Mouse (Mus musculus): Measurements from ENCODE around the gene Cbr3.
"Not testable (repeated sequence)": the region's sequence is repeated elsewhere in the genome, so short reads cannot be mapped to it uniquely, and the experiment has no call there.

Cbr3 gene

DNA sequence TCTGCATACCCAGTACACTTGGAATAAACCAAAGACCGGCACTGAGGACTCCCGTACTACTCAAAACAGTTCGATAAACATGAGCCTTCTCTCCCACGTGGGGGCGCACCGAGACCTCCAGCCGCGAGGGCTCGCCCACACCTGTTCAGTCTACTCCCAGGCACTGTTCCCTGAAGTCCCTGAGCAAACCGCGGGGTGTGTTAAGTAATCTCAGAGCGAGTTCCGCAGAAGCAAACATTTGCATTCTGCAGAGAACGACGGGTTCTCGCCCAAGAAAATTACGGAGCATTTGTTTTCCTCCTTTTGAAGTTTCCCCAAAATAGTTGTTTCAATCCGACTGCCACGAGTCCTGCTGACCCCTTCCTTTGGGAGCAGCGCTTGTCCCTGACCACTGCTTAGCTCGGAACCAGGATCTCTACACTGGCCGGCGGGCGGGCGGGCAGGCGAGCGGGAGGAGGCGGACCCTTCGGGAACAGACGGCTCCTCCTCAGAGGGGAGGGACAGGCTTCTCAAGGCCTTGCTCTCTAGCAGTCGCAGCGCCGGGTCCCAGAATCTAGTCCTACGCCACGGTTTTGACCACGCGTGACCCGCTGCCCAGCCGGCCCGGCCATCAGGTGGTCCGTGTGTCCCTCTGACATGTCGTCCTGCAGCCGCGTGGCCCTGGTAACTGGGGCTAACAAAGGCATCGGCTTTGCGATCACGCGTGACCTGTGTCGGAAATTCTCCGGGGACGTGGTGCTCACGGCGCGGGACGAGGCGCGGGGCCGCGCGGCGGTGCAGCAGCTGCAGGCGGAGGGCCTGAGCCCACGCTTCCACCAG is at the start of gene Cbr3:
Gene Cbr3 (plus strand): TSS at position 527 of the 819 bp plus-strand sequence.
- peak; percentile 49 for DNase-seq (ENCODE audit: low read depth, low spot score)

DNA sequence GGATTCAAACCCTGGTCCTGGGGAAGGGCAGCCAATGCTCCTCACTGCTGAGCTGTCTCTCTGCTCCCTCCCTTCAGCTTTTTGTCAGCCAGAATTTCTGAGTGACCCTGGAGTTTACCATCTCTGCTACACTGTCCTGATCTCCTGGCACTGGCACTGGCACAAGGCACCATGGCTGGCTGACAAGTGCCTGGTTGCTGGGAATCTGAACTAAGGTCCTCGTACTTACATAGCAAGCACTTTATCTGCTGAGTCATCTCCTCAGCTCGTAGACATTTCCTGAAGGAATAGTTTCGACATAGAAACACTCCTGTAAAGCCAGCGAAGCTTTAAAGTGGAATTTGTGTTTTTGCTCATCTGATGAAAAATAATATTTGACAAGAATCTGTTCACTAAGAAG is 39.0 kb upstream of the Cbr3 start:
- no peak for DNase-seq (ENCODE audit: low read depth, low spot score)

DNA sequence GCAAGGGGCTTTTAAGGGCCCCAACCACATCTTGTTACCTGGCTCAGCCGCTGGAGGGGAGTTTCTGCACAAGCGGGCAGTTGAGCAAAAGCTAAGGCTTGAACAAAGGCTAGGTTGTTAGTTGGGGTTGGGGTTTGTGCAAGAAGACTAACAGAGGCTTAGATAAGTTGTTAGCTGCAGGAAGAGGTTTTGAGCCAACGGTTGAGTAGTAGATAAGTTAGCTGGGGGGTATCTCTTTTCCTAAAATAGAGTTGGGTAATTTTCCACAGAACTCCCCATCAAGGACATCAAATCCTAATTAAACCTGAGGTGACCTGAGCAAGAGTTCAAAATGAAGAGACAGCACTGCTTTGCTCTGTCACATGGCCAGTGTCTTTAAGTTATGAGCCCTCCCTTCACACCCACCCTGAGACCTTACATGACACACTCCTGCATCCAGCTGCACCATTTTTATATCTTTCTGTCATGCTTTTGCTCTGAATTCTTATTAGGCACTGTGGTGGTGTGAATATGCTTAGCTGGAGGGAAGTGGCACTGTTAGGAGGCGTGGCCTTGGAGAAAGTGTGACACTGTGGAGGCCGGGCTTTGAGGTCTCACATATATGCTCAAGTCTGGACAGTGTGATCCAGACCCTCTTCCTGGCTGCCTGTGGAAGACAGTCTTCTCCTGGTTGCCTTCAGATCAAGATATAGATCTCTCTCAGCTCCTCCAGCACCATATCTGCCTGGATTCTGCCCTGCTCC is 34.4 kb upstream of the Cbr3 start:
- no peak for DNase-seq (ENCODE audit: low read depth, low spot score)

- DNase-seq (ENCODE audit: low read depth, low spot score) = no peak
Observed at GRCm38 (mm10) chr16:93667976-93668375, 15.0 kb upstream of the Cbr3 start.

DNA sequence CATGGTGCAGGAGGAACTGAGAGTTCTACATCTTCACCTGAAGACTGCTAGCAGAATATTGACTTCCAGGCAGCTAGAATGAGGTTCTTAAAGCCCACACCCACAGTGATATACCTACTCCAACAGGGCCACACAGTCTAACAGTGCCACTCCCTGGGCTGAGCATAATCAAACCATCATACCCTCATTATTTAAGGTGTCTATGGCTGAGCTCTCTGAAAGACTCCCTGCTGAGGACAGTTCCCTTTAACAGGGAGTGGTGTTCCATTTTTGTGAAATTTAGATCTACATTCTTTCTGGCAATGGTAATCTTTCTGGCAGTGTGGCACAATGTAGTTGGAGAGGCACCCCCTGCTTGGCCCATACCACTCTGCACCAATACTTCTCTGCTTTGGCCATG is 13.5 kb upstream of the Cbr3 start:
- no peak for DNase-seq (ENCODE audit: low read depth, low spot score)

DNA sequence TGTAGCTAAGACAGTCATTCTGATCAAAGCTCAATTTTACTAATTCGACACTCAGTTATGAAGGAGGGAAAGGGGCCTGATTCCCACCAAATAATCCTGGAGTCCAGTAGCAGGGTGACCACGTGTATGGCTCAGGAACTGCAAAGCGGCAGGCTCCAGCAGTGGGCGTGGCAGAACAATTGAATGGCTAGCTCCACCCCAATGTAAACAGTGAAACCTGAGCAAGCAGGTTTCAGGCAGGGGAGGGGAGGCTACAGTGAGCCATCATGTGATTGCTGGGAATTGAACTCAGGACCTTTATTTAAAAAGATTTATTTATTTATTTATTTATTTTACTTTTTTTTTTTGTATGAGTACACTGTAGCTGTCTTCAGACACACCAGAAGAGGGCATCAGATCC is 12.5 kb upstream of the Cbr3 start:
- DNase-seq (ENCODE audit: low read depth, low spot score) = not testable (repeated sequence)

- DNase-seq (ENCODE audit: low read depth, low spot score) = no peak
Observed at GRCm38 (mm10) chr16:93671064-93671463, 12.0 kb upstream of the Cbr3 start.

GRCm38 (mm10) chr16:93676376-93676775 is 6.6 kb upstream of the Cbr3 start:
- no peak for DNase-seq (ENCODE audit: low read depth, low spot score)

DNA sequence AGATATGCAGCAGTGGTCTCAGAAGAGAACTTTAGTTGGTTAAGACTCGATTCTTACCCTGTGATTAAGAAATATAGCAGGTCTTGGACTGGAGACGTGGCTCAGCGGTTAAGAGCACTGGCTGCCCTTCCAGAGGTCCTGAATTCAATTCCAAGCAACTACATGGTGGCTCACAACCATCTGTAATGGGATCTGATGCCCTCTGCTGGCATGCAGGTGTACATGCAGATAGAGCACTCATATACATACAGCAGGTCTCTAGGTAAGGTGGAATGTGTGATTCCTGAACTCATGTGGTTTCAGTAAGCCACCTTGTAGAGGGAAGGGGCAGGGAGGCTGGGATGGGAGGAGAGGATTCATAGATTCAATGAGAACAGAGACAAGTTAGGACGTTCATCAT is 4.8 kb upstream of the Cbr3 start:
- DNase-seq (ENCODE audit: low read depth, low spot score) = no peak

DNA sequence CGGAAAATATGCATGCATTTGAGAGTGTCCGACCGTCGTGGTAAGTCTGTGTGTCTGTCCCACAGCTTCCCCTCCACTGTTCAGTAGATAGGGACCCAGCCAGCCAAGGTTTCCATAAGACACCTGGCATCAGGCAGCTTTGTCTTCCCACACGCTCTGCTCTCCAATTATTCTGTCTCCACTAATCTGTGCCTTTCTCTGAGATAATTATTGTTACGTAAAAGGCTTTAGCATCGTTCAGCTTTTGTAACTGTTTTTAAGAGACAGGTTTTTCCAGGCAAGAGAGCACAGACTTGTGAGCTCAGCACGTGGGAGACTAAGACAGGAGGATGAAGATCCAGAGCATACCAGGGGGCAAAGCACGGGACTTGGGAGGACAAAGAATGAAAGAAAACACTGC is 3.9 kb upstream of the Cbr3 start:
- no peak for DNase-seq (ENCODE audit: low read depth, low spot score)

DNA sequence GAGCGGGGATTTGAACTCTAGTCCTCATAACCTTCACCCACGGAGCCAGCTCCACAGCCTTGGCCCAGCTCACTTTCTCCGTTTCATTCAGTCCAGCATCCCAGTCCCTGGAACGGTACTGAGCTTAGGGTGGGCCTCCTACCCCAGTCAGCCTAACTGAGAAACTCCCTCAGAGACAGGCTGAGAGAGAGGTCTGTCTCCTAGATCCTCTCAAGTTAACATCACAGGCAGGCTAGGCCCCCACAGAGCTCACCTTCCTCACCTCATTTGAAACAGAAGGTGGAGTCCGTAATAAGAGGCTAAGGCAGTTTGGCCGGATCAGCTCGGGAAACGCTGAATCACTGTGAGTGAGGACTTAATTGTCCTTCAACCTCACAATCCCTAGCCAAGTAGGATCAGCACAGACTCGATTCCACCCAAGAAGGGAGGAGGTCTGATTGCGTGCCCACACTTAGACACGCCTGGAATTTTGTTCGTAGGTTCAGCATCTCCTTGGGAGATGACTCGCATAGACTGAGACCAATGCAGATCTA is 793 bp upstream of the Cbr3 start:
- peak; percentile 21 for DNase-seq (ENCODE audit: low read depth, low spot score)

- DNase-seq (ENCODE audit: low read depth, low spot score) = no peak
Observed at GRCm38 (mm10) chr16:93683508-93684236, 657 bp downstream of the Cbr3 start.

GRCm38 (mm10) chr16:93684441-93684840 is 1.4 kb downstream of the Cbr3 start:
- DNase-seq (ENCODE audit: low read depth, low spot score) = no peak

GRCm38 (mm10) chr16:93685783-93686182 is 2.8 kb downstream of the Cbr3 start:
- DNase-seq (ENCODE audit: low read depth, low spot score) = not testable (repeated sequence)

- DNase-seq (ENCODE audit: low read depth, low spot score) = no peak
Observed at GRCm38 (mm10) chr16:93686421-93686820, 3.4 kb downstream of the Cbr3 start.

DNA sequence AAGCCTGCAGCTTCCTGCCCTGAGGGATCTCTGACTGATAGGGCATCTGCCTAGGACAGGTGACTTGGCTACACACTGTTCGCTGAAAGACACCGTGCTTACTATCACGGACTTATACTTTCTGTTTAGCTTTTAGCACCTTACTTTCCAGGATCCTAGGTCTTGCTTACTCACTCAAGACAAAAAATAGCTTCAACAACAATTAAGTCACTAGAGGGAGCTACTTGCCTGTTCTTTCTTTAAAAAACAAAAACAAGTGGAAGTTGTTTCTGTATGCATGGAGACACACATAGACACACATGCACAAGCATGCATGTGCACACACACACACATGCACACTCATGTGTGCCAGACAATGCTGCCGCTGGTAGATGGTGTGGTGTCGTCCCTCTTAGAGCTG is 3.9 kb downstream of the Cbr3 start:
- DNase-seq (ENCODE audit: low read depth, low spot score) = no peak

- no peak for DNase-seq (ENCODE audit: low read depth, low spot score)
Observed at GRCm38 (mm10) chr16:93691206-93691841, 8.3 kb downstream of the Cbr3 start.

DNA sequence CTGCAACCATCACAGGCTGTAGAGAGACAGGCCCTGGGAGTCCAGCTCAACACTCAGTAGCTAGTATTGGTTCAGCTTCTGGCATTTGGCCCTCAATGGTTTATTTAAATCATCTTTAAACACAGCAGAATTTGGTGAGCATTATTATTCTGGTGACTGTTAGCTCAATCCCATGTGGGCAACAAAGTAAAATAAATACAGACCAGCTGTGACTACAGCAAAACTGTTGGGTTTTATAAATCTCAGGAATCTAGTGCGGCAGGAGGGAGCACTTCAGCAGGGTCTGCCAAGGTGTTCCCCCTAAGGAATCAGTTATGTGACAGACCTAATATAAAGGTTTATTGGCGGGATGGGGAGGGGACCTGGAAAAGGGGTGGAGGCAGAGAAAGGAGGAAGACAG is 9.7 kb downstream of the Cbr3 start:
- DNase-seq (ENCODE audit: low read depth, low spot score) = no peak

- no peak for DNase-seq (ENCODE audit: low read depth, low spot score)
Observed at GRCm38 (mm10) chr16:93707116-93707515, 24.1 kb downstream of the Cbr3 start.

DNA sequence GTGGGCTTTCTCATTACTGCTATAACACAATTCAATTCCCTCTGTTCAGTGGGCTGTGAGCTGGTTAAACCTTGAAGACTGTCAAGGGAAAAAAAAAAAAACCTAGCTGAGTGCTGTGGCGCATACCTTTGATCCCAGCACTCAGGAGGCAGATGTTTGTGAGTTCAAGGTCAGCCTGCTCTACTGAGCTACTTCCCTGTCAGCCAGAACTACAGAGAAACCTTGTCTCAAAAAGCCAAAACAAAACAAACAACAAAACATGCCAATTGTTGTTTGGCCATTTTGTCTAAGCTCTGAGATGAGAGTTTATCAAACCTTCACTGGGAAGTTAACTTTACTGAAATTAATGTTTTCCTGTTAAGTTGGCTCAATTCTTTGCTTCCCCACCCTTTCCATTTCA is 26.2 kb downstream of the Cbr3 start:
- DNase-seq (ENCODE audit: low read depth, low spot score) = no peak

DNA sequence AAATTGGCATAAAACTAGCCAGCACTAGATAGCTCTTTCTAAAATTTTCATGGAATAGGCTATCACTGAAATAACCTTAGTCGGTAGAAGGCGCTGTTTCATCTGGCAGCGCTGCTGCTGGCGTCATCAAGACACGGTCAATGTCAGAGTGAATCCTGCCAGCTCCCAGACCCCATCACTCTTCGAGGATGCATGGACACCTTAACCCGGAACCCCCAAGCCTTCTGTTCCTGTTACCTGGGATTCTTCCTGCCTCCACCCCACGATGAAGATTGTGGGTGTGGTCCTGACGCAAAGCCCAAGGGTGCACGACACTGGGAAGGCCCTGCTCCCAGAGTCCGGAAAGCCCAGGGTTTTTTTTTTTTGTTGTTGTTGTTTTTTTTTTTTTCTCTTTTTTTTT is 27.9 kb downstream of the Cbr3 start:
- peak; percentile 70 for DNase-seq (ENCODE audit: low read depth, low spot score)

All from skeletal muscle tissue, adult 2 months (tissue).